Mouse (Mus musculus): ENCODE results near the gene Hs3st2. TPM values are rescaled to one million over a fixed set of nuclear protein-coding genes. Genes with fewer than 3 reads are reported as not detected.

Gene Hs3st2
- total RNA-seq (2023) = 10 to 100 TPM; 11.2 to 13.8 TPM

GRCm38 (mm10) chr7:121391225-121391983, at the start of gene Hs3st2:
TSS of gene Hs3st2 (plus strand) at chr7:121391859.

All from monocyte, adult 59 days (primary cell).